In genomic region chr12:86990755-86991110, GRCm38 (mm10) we compare ENCODE assay signal across 13 mouse cellular contexts. TPM values are rescaled to one million over a fixed set of nuclear protein-coding genes. Genes with fewer than 3 reads are reported as not detected.
A peak's percentile ranks its signal among the peaks of the same experiment; 100 is the strongest.
DNase-seq lines count a peak whose midpoint lies in the region; ATAC-seq lines count a peak whose summit lies in the region.
"Had no signal": no experiment of that assay in that cellular context is flagged by ENCODE, and none has a peak within 500 bp of the region (broad histone marks: within the 10 kb centered on the region; RNA-seq: fewer than 3 reads in every experiment).

No protein-coding gene starts in this region.

- no peak overlapping the region for H3K4me3 ChIP-seq in intestine, embryonic 15.5 days (replicated peaks)
- H3K4me3 ChIP-seq in intestine, embryonic 16.5 days (ENCODE audit: low read length), result no peak overlapping the region
- peak overlapping the region; percentile 60 for H3K4me3 ChIP-seq in forebrain, embryonic 10.5 days
- H3K4me3 ChIP-seq in hindbrain, embryonic 13.5 days, result peak overlapping the region; percentile 62
- peak overlapping the region; percentile 62 for H3K4me3 ChIP-seq in midbrain, embryonic 16.5 days (ENCODE audit: low read depth, low read length)
- no peak overlapping the region for H3K4me3 ChIP-seq in liver, embryonic 11.5 days (ENCODE audit: low read depth, low read length)
- H3K4me3 ChIP-seq: myocyte had no signal

- H3K27me3 ChIP-seq in intestine, embryonic 15.5 days (replicated peaks), result peaks cover 59% of the 10 kb centered on the region
- peaks cover 42% of the 10 kb centered on the region for H3K27me3 ChIP-seq in intestine, embryonic 16.5 days (replicated peaks; ENCODE audit: control insufficient read depth, insufficient read depth, low read length)
- peaks cover 80% of the 10 kb centered on the region for H3K27me3 ChIP-seq in forebrain, embryonic 10.5 days (ENCODE audit: poor library complexity, severe bottlenecking)
- peaks cover 56% of the 10 kb centered on the region for H3K27me3 ChIP-seq in hindbrain, embryonic 13.5 days
- peaks cover 15% of the 10 kb centered on the region for H3K27me3 ChIP-seq in midbrain, embryonic 16.5 days (ENCODE audit: control insufficient read depth, insufficient read depth, low read depth, low read length)
- H3K27me3 ChIP-seq in liver, embryonic 11.5 days (replicated peaks; ENCODE audit: control insufficient read depth, insufficient read depth, low read length), result peaks cover 58% of the 10 kb centered on the region

- no peak overlapping the region for H3K27ac ChIP-seq in intestine, embryonic 15.5 days
- no peak overlapping the region for H3K27ac ChIP-seq in intestine, embryonic 16.5 days (ENCODE audit: low read length)
- no peak overlapping the region for H3K27ac ChIP-seq in forebrain, embryonic 10.5 days
- H3K27ac ChIP-seq in hindbrain, embryonic 13.5 days, result no peak overlapping the region; the same call in 1 of the 2 replicates
- peak overlapping the region; percentile 79; the same call in 1 of the 2 replicates for H3K27ac ChIP-seq in midbrain, embryonic 16.5 days (ENCODE audit: low read length)
- no peak overlapping the region for H3K27ac ChIP-seq in liver, embryonic 11.5 days (ENCODE audit: low read depth, low read length)
- H3K27ac ChIP-seq: limb, embryonic 13.5 days; stomach, embryonic 15.5 days had no signal

- H3K4me2 ChIP-seq in intestine, embryonic 15.5 days (replicated peaks), result peak overlapping the region; percentile 49; the same call in 1 of the 2 replicates
- H3K4me2 ChIP-seq in intestine, embryonic 16.5 days (ENCODE audit: low read depth, low read length), result no peak overlapping the region
- H3K4me2 ChIP-seq in hindbrain, embryonic 13.5 days, result peak overlapping the region; percentile 85
- peak overlapping the region; percentile 87 for H3K4me2 ChIP-seq in midbrain, embryonic 16.5 days (ENCODE audit: low read length)
- no peak overlapping the region for H3K4me2 ChIP-seq in liver, embryonic 11.5 days

- H3K9me3 ChIP-seq in intestine, embryonic 15.5 days, result no peaks in the 10 kb centered on the region
- H3K9me3 ChIP-seq in intestine, embryonic 16.5 days (ENCODE audit: control insufficient read depth, low read length), result no peaks in the 10 kb centered on the region
- H3K9me3 ChIP-seq in forebrain, embryonic 10.5 days, result no peaks in the 10 kb centered on the region
- H3K9me3 ChIP-seq in hindbrain, embryonic 13.5 days, result no peaks in the 10 kb centered on the region
- no peaks in the 10 kb centered on the region for H3K9me3 ChIP-seq in midbrain, embryonic 16.5 days (replicated peaks; ENCODE audit: control insufficient read depth, low read length, poor library complexity, severe bottlenecking)
- H3K9me3 ChIP-seq in liver, embryonic 11.5 days (ENCODE audit: control insufficient read depth, low read length), result no peaks in the 10 kb centered on the region
- H3K9me3 ChIP-seq: limb, embryonic 13.5 days; stomach, embryonic 15.5 days had no signal

- no peak for ATAC-seq in intestine, embryonic 15.5 days
- ATAC-seq in intestine, embryonic 16.5 days, result no peak
- ATAC-seq in hindbrain, embryonic 13.5 days (ENCODE audit: low FRiP score), result peak; percentile 3; the same call in 1 of the 2 replicates
- ATAC-seq in midbrain, embryonic 16.5 days, result peak; percentile 16
- ATAC-seq in liver, embryonic 11.5 days (replicated peaks; ENCODE audit: low FRiP score), result no peak

- no peaks in the 10 kb centered on the region for H3K36me3 ChIP-seq in intestine, embryonic 15.5 days
- H3K36me3 ChIP-seq in intestine, embryonic 16.5 days (ENCODE audit: control insufficient read depth, insufficient read depth, low read length), result no peaks in the 10 kb centered on the region
- no peaks in the 10 kb centered on the region for H3K36me3 ChIP-seq in forebrain, embryonic 10.5 days (replicated peaks)
- no peaks in the 10 kb centered on the region for H3K36me3 ChIP-seq in hindbrain, embryonic 13.5 days
- no peaks in the 10 kb centered on the region for H3K36me3 ChIP-seq in midbrain, embryonic 16.5 days (ENCODE audit: control insufficient read depth, insufficient read depth, low read length)
- no peaks in the 10 kb centered on the region for H3K36me3 ChIP-seq in liver, embryonic 11.5 days (ENCODE audit: control insufficient read depth, insufficient read depth, low read length)
- H3K36me3 ChIP-seq: limb, embryonic 13.5 days; stomach, embryonic 15.5 days had no signal

- H3K9ac ChIP-seq in intestine, embryonic 15.5 days, result no peak overlapping the region
- no peak overlapping the region for H3K9ac ChIP-seq in intestine, embryonic 16.5 days (ENCODE audit: low read depth, low read length)
- H3K9ac ChIP-seq in hindbrain, embryonic 13.5 days, result peak overlapping the region; percentile 83
- H3K9ac ChIP-seq in midbrain, embryonic 16.5 days (ENCODE audit: low read depth, low read length), result peak overlapping the region; percentile 77
- H3K9ac ChIP-seq in liver, embryonic 11.5 days (ENCODE audit: low read depth, low read length), result no peak overlapping the region
- H3K9ac ChIP-seq: limb, embryonic 13.5 days; stomach, embryonic 15.5 days had no signal

- no peak for DNase-seq in forebrain, embryonic 10.5 days (ENCODE audit: extremely low spot score, low spot score)
- DNase-seq in liver, embryonic 11.5 days (ENCODE audit: low spot score), result no peak
- DNase-seq in frontal cortex, postnatal 25 days (ENCODE audit: low spot score in 2 of 2), result no peak
- DNase-seq in lung, postnatal 10 days, result no peak
- DNase-seq: kidney, adult 9 months had no signal

- H3K4me1 ChIP-seq in intestine, embryonic 15.5 days (replicated peaks), result peaks cover 8% of the 10 kb centered on the region
- H3K4me1 ChIP-seq in intestine, embryonic 16.5 days (ENCODE audit: control insufficient read depth, insufficient read depth, low read length), result peaks cover 7% of the 10 kb centered on the region; the same call in 1 of the 2 replicates
- H3K4me1 ChIP-seq in forebrain, embryonic 10.5 days, result peaks cover 39% of the 10 kb centered on the region
- H3K4me1 ChIP-seq in hindbrain, embryonic 13.5 days (replicated peaks), result peaks cover 57% of the 10 kb centered on the region
- peaks cover 28% of the 10 kb centered on the region for H3K4me1 ChIP-seq in midbrain, embryonic 16.5 days (ENCODE audit: control insufficient read depth, insufficient read depth, low read length)
- peaks cover 6% of the 10 kb centered on the region; the same call in 1 of the 2 replicates for H3K4me1 ChIP-seq in liver, embryonic 11.5 days (replicated peaks; ENCODE audit: control insufficient read depth, insufficient read depth, low read length)

- 41% methylated on average over 2 of the region's 2 CpGs for WGBS in intestine, embryonic 15.5 days
- 38% methylated on average over 2 of the region's 2 CpGs for WGBS in intestine, embryonic 16.5 days
- WGBS in forebrain, embryonic 10.5 days, result 41% methylated on average over 2 of the region's 2 CpGs
- WGBS in hindbrain, embryonic 13.5 days, result 36% methylated on average over 2 of the region's 2 CpGs
- 45% methylated on average over 2 of the region's 2 CpGs for WGBS in midbrain, embryonic 16.5 days
- WGBS in liver, embryonic 11.5 days, result 42% methylated on average over 2 of the region's 2 CpGs

RNA-seq across cellular contexts. Expression of gene Zdhhc22, which starts 0.5 kb away (rescaled TPM):
- polyA plus RNA-seq in intestine, embryonic 15.5 days (2015; fragmentation: Nextera tagmentation; extraction: Ambion mirVana), result 0.06 and 0.34 TPM in 2 replicates
- 0.23 and 0.28 TPM in 2 replicates for polyA plus RNA-seq in intestine, embryonic 16.5 days (2015; fragmentation: Nextera tagmentation; extraction: Ambion mirVana)
- polyA plus RNA-seq in forebrain, embryonic 10.5 days (2016; fragmentation: Nextera tagmentation; extraction: Ambion mirVana), result 0.07 TPM in 1 of 2 replicates, not detected in the other
- 12.1 and 13.4 TPM in 2 replicates for polyA plus RNA-seq in hindbrain, embryonic 13.5 days (2015; fragmentation: Nextera tagmentation; extraction: Ambion mirVana)
- polyA plus RNA-seq in midbrain, embryonic 16.5 days (2015; fragmentation: Nextera tagmentation; extraction: Ambion mirVana), result 24.4 and 28.1 TPM in 2 replicates
- polyA plus RNA-seq in liver, embryonic 11.5 days (2014; fragmentation: Nextera tagmentation; extraction: Ambion mirVana), result 0.05 and 0.08 TPM in 2 replicates
- polyA plus RNA-seq: heart, postnatal 0 days; limb, embryonic 13.5 days had no signal

RNA-seq across cellular contexts. Expression of gene Tmem63c, which starts 30.4 kb away (rescaled TPM):
- 0.44 and 0.63 TPM in 2 replicates for polyA plus RNA-seq in intestine, embryonic 15.5 days (2015; fragmentation: Nextera tagmentation; extraction: Ambion mirVana)
- polyA plus RNA-seq in intestine, embryonic 16.5 days (2015; fragmentation: Nextera tagmentation; extraction: Ambion mirVana), result 0.60 and 0.92 TPM in 2 replicates
- polyA plus RNA-seq in forebrain, embryonic 10.5 days (2016; fragmentation: Nextera tagmentation; extraction: Ambion mirVana), result 0.15 TPM in 1 of 2 replicates, not detected in the other
- 6.8 and 7.3 TPM in 2 replicates for polyA plus RNA-seq in hindbrain, embryonic 13.5 days (2015; fragmentation: Nextera tagmentation; extraction: Ambion mirVana)
- polyA plus RNA-seq in midbrain, embryonic 16.5 days (2015; fragmentation: Nextera tagmentation; extraction: Ambion mirVana), result 12.9 and 13.7 TPM in 2 replicates
- polyA plus RNA-seq in liver, embryonic 11.5 days (2014; fragmentation: Nextera tagmentation; extraction: Ambion mirVana), result not detected in 2 replicates
- polyA plus RNA-seq: heart, postnatal 0 days; myocyte had no signal

RNA-seq across cellular contexts. Expression of gene Cipc, which starts 43.9 kb away (rescaled TPM):
- polyA plus RNA-seq in intestine, embryonic 15.5 days (2015; fragmentation: Nextera tagmentation; extraction: Ambion mirVana), result 10.6 TPM in 2 replicates
- 7.9 and 9.5 TPM in 2 replicates for polyA plus RNA-seq in intestine, embryonic 16.5 days (2015; fragmentation: Nextera tagmentation; extraction: Ambion mirVana)
- 39.1 and 40.4 TPM in 2 replicates for polyA plus RNA-seq in forebrain, embryonic 10.5 days (2016; fragmentation: Nextera tagmentation; extraction: Ambion mirVana)
- polyA plus RNA-seq in hindbrain, embryonic 13.5 days (2015; fragmentation: Nextera tagmentation; extraction: Ambion mirVana), result 44.1 and 45.4 TPM in 2 replicates
- polyA plus RNA-seq in midbrain, embryonic 16.5 days (2015; fragmentation: Nextera tagmentation; extraction: Ambion mirVana), result 56.6 and 57.8 TPM in 2 replicates
- 23.8 and 28.1 TPM in 2 replicates for polyA plus RNA-seq in liver, embryonic 11.5 days (2014; fragmentation: Nextera tagmentation; extraction: Ambion mirVana)

Comparison
In these comparisons a context has a peak if more than half of its experiments do, and no peak if none do; other contexts are left out.
1. H3K4me2 ChIP-seq: peak in intestine, embryonic 15.5 days (single experiment), hindbrain, embryonic 13.5 days (single experiment) and midbrain, embryonic 16.5 days (single experiment); none in intestine, embryonic 16.5 days (single experiment) and liver, embryonic 11.5 days (single experiment).
2. ATAC-seq: peak in hindbrain, embryonic 13.5 days (single experiment) and midbrain, embryonic 16.5 days (single experiment); none in intestine, embryonic 15.5 days (single experiment), intestine, embryonic 16.5 days (single experiment) and liver, embryonic 11.5 days (single experiment).
3. H3K4me3 ChIP-seq: peak in forebrain, embryonic 10.5 days (single experiment), hindbrain, embryonic 13.5 days (single experiment) and midbrain, embryonic 16.5 days (single experiment); none in intestine, embryonic 15.5 days (single experiment), intestine, embryonic 16.5 days (single experiment) and liver, embryonic 11.5 days (single experiment).
4. H3K9ac ChIP-seq: peak in hindbrain, embryonic 13.5 days (single experiment) and midbrain, embryonic 16.5 days (single experiment); none in intestine, embryonic 15.5 days (single experiment), intestine, embryonic 16.5 days (single experiment) and liver, embryonic 11.5 days (single experiment).